Mouse (Mus musculus): ENCODE data around the gene Naa80. TPM values are rescaled to one million over a fixed set of nuclear protein-coding genes. Genes with fewer than 3 reads are reported as not detected.

Naa80 gene
- polyA plus RNA-seq, 1 experiment from 2014 or later, result 12.3 TPM

DNA sequence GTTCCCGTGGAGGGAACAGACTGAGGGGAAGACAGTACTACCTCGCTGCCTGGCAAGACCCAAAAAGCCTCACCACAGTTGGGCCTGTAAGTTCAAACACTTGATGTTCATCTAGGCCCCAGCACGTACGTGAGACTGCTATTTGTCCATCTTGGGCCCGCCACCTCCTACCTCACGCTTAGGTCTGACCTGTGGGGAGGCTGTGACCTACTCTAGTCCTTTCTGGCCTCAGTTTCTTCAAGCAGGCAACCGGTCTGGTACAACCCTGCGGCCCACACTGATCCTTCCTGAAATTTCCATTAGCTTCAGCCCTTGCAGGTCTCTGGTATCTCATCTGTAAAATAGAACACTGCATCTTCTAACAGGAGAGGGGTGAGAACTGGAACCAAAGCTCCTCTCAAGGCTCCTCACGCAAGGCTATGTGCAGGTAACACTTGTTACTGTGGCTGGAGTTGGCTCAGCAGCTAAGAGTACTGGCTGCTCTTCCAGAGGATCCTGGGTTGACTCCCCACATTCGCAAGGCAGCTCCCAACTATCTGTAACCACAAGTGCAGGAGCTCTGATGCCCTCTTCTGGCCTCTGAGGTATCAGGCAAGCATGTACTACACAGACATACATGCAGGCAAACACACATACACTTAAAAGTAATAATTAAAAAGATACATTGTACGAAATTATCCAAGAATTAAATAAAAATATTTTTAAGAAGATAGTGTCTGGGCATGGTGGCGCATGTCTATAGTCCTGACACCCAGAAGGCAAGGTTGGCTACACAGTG is 46.9 kb downstream of the Naa80 start:
- Histone ChIP-seq H3K4me1 (replicated peaks) (peaks cover 72% of the 10 kb centered on the region), H3K4me2 (peak overlapping the region; percentile 43; the same call in 1 of the 2 replicates), H3K9me3 (replicated peaks) (no peaks in the 10 kb centered on the region), H3K27me3 (no peaks in the 10 kb centered on the region), H3K4me3 (replicated peaks) (no peak overlapping the region), H3K9ac (no peak overlapping the region; the same call in 1 of the 2 replicates), H3K36me3 (replicated peaks) (peaks cover 50% of the 10 kb centered on the region), H3K27ac (replicated peaks) (peak overlapping the region; percentile 42)
- WGBS (ENCODE audit: insufficient replicate concordance), result 80% methylated on average over 12 of the region's 12 CpGs
- ATAC-seq (ENCODE audit: insufficient read depth), result no peak

DNA sequence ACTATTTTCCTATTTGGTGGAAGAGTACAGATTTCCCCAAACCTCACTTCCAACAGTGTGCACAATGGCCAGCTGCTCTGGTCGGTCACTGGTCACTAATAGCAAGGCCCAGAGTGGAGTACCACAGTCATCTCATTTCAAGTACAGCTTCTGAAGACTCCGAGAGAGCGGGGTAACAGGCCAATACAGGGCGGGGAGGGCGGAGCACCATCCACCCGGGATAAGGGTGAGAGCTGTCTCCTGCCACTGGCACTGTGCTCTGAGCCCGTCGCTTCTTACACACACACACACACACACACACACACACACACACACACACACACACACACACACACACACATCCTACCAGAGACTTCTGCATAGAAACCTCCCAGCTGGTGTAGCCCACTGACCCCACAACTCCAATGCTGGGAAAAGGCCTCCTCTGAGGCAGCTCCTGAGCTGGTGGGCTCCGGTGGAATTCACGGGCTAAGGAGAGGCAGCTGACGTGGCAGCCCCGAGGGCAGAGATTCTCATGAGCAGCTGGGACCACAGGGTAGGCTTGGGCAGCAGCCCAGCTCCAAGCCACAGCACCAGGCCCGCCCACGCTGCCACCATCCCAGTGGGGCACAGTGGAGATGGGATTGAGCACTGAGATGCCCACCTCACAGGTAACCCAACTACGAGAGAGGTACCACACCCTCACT is 47.6 kb downstream of the Naa80 start:
- Histone ChIP-seq H3K27ac (replicated peaks) (peak overlapping the region; percentile 66), H3K4me1 (replicated peaks) (peaks cover 76% of the 10 kb centered on the region), H3K27me3 (no peaks in the 10 kb centered on the region), H3K36me3 (replicated peaks) (peaks cover 56% of the 10 kb centered on the region), H3K9me3 (replicated peaks) (no peaks in the 10 kb centered on the region), H3K9ac (peak overlapping the region; percentile 40; the same call in 1 of the 2 replicates), H3K4me3 (replicated peaks) (no peak overlapping the region), H3K4me2 (peak overlapping the region; percentile 43)
- peak; percentile 38; the same call in 1 of the 2 replicates for ATAC-seq (ENCODE audit: insufficient read depth)
- 41% methylated on average over 15 of the region's 15 CpGs for WGBS (ENCODE audit: insufficient replicate concordance)

DNA sequence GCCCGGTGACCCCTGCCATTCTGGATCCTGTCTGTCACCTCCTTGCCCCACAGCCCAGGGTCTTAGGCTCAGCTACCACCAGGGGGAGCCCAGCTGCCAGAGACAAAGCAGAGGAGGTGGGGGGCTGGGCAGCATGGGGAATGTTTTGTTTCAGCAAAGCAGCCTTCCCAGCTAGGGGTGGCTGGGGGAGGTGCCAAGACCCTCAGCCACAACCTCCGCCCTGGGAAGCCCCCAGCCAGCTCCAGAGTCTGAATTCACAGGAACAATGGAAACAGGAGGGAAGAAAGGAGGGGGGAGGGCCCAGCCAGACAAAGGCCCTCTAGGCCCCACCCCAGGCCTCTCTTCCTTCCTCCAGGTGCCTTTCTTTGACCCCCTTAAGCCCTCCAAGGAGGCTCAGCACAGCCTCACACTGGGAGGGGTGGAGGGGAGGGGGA is 48.2 kb downstream of the Naa80 start:
- peak overlapping the region; percentile 40; the same call in 1 of the 2 replicates for H3K9ac ChIP-seq
- H3K27ac ChIP-seq (replicated peaks), result peak overlapping the region; percentile 66
- H3K36me3 ChIP-seq (replicated peaks), result peaks cover 62% of the 10 kb centered on the region
- H3K4me3 ChIP-seq (replicated peaks), result no peak overlapping the region
- peak; percentile 47; the same call in 1 of the 2 replicates for ATAC-seq (ENCODE audit: insufficient read depth)
- H3K27me3 ChIP-seq, result no peaks in the 10 kb centered on the region
- no peaks in the 10 kb centered on the region for H3K9me3 ChIP-seq (replicated peaks)
- WGBS (ENCODE audit: insufficient replicate concordance), result 5% methylated on average over 2 of the region's 2 CpGs
- H3K4me1 ChIP-seq (replicated peaks), result peaks cover 81% of the 10 kb centered on the region
- H3K4me2 ChIP-seq, result peak overlapping the region; percentile 43

DNA sequence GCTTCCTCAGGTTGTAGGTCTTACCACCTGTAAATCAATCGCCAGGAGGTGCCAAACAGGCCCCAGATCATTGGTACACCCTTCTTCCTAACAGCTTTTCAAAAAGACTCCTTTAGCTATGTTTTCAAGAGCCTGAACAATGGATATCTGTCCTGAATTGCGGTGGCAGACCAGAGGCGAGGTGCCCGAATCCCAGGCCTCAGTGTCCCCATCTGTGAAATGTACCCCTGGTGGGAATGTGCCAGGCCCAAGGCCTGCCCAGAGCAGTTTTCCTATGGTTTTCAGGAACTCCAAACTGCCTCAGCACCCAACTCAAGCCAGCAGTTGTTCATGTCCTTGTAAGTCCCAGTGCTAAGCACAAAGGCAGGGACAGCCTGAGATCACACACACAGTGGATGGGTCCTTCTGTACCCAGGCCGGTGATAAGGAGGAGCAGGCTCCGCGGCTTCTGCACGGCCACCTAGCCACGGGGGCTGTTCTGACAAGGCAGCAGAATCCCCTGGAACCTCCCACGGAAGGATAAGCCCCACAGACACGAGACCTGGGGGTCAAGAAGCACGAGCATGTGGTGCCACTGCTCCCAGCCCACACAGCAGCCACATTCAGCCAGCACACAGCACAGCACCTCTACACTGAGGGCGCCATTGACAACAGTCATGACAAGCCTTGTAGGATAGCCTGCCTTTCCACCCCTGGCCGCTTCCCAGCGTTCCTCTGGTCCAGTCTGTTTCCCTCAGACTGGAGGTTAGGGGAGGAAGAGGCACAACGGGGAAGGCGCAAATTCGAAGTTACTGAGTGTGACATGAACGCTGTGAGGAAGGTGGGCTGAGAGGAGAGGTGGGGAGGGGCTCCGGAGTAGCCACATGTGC is 48.9 kb downstream of the Naa80 start:
- peak overlapping the region; percentile 57; the same call in 1 of the 2 replicates for H3K4me2 ChIP-seq
- no peaks in the 10 kb centered on the region for H3K9me3 ChIP-seq (replicated peaks)
- peaks cover 60% of the 10 kb centered on the region for H3K36me3 ChIP-seq (replicated peaks)
- H3K4me1 ChIP-seq (replicated peaks), result peaks cover 89% of the 10 kb centered on the region
- no peaks in the 10 kb centered on the region for H3K27me3 ChIP-seq
- H3K27ac ChIP-seq (replicated peaks), result peak overlapping the region; percentile 80
- no peak overlapping the region for H3K4me3 ChIP-seq (replicated peaks)
- WGBS (ENCODE audit: insufficient replicate concordance), result 47% methylated on average over 20 of the region's 20 CpGs
- ATAC-seq (ENCODE audit: insufficient read depth), result no peak
- no peak overlapping the region for H3K9ac ChIP-seq

DNA sequence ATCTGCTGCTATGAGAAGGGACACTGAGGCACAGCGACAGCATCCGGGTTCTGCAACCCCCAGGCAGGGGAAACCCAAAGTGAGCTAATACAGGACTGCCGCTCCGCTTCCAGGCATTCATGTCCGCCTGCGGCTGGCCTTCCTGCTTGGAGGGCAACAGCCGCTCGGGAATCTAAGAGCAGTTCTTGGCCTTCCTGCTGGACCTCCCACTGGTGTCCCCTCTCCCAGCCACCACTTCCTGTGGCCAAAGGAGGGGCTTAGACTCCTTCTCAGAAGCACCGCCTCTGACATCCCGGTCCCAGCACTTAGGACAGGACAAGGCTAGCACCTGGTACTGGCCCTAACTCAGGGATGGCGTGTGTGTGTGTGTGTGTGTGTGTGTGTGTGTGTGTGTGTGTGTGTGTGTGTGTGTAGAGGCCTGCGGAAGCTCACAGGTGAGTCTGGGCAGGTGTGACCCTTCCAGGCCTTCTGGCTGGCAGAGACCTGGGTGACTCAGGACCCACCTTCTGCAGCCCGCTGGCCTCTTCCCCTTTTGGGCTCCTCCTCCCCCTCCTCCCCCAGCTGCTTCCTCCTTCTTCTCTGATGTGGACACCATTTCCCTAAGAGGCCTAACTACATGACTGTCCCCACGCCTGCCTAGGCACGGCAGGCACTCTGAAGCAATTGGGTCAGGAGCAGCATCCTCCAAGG is 50.2 kb downstream of the Naa80 start:
- peak overlapping the region; percentile 14 for H3K4me3 ChIP-seq (replicated peaks)
- no peaks in the 10 kb centered on the region for H3K9me3 ChIP-seq (replicated peaks)

DNA sequence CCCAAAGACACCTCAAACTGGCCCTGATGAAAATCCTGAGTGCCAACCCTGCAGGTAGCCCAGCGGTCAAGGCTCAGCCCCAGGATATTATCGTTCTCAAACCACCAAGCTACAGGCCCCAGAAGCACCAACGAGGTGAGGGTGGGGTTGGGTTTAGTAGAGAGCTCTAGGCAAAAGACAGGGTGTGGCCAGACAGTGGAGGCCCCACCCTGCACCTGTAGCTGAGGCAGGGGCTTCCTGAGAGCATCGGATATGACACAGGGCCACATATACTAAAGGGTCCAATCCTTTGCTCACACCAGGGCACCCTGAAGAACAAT is 50.7 kb downstream of the Naa80 start:
- Histone ChIP-seq H3K4me1 (replicated peaks) (peaks cover 99% of the 10 kb centered on the region), H3K9ac (0 out of 2 replicates have a peak overlapping the region, but pooled peaks have one; percentile 25), H3K4me3 (replicated peaks) (peak overlapping the region; percentile 11; the same call in 1 of the 2 replicates), H3K9me3 (replicated peaks) (no peaks in the 10 kb centered on the region), H3K36me3 (replicated peaks) (peaks cover 50% of the 10 kb centered on the region), H3K27me3 (no peaks in the 10 kb centered on the region), H3K4me2 (peak overlapping the region; percentile 57), H3K27ac (replicated peaks) (peak overlapping the region; percentile 80)
- ATAC-seq (ENCODE audit: insufficient read depth), result no peak
- WGBS (ENCODE audit: insufficient replicate concordance), result 2% methylated on average over 4 of the region's 4 CpGs

More for the DNA sequence above, 50.2 kb downstream of the Naa80 start:
- Histone ChIP-seq H3K36me3 (replicated peaks) (peaks cover 55% of the 10 kb centered on the region), H3K4me2 (peak overlapping the region; percentile 57), H3K4me1 (replicated peaks) (peaks cover 99% of the 10 kb centered on the region), H3K27me3 (no peaks in the 10 kb centered on the region), H3K27ac (replicated peaks) (peak overlapping the region; percentile 80), H3K9ac (0 out of 2 replicates have a peak overlapping the region, but pooled peaks have one; percentile 25)
- ATAC-seq (ENCODE audit: insufficient read depth), result no peak
- WGBS (ENCODE audit: insufficient replicate concordance), result 43% methylated on average over 15 of the region's 15 CpGs

DNA sequence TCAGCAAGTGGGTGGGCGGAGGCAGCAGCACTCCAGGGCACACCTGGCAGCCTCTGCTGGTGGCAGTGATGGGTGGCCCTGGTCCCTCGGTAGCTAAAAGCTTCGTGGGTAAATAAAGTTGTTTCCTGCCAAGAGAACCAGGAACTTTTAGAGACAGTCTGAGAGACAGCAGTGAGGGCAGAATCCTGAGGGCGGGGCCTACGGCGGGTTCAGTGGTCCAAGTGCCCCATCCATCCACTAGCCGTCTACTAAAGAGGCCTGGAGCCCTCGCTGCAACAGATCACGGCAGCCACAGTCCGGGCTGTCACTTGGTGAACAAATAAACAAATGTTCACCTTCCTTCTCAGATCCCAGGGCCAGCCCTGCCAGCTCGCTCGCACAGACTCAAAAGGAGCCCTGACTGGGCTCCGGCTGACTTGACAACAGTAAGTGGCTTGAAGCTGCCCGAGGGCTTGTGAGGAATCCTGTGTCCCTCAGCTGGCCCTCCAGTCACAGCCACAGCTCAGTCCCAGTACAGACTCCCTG is 51.3 kb downstream of the Naa80 start:
- no peak for ATAC-seq (ENCODE audit: insufficient read depth)
- H3K27ac ChIP-seq (replicated peaks), result peak overlapping the region; percentile 80
- H3K27me3 ChIP-seq, result no peaks in the 10 kb centered on the region
- H3K9ac ChIP-seq, result 0 out of 2 replicates have a peak overlapping the region, but pooled peaks have one; percentile 25
- WGBS (ENCODE audit: insufficient replicate concordance), result 45% methylated on average over 14 of the region's 14 CpGs
- peaks cover 96% of the 10 kb centered on the region for H3K4me1 ChIP-seq (replicated peaks)
- peaks cover 44% of the 10 kb centered on the region for H3K36me3 ChIP-seq (replicated peaks)
- peak overlapping the region; percentile 57 for H3K4me2 ChIP-seq
- no peaks in the 10 kb centered on the region for H3K9me3 ChIP-seq (replicated peaks)
- H3K4me3 ChIP-seq (replicated peaks), result peak overlapping the region; percentile 11; the same call in 1 of the 2 replicates

DNA sequence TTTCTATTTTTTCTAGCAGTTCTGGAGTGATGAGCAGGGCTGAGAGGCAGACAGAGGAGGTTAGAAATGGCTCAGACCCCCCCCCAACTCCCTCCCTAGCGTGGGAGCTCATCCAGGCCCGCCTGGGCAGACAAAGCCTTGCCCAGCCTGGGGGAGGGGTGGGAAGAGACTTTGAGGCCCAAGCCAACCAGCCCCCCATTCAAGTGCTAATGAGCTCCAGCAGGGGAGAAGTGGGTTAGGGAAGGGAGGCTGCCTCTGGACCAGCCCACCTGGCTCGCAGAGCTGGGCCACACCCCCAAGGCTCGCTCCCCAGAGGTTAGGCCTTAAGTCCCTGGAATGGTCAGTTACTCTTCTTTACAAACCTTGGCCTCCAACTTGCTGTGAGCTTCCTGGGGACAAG is 51.9 kb downstream of the Naa80 start:
- H3K4me2 ChIP-seq, result peak overlapping the region; percentile 57
- 42% methylated on average over 4 of the region's 4 CpGs for WGBS (ENCODE audit: insufficient replicate concordance)
- H3K36me3 ChIP-seq (replicated peaks), result peaks cover 38% of the 10 kb centered on the region
- no peak overlapping the region for H3K4me3 ChIP-seq (replicated peaks)
- H3K9me3 ChIP-seq (replicated peaks), result no peaks in the 10 kb centered on the region
- H3K4me1 ChIP-seq (replicated peaks), result peaks cover 93% of the 10 kb centered on the region
- H3K9ac ChIP-seq, result no peak overlapping the region
- peak overlapping the region; percentile 80 for H3K27ac ChIP-seq (replicated peaks)
- no peak for ATAC-seq (ENCODE audit: insufficient read depth)
- no peaks in the 10 kb centered on the region for H3K27me3 ChIP-seq

DNA sequence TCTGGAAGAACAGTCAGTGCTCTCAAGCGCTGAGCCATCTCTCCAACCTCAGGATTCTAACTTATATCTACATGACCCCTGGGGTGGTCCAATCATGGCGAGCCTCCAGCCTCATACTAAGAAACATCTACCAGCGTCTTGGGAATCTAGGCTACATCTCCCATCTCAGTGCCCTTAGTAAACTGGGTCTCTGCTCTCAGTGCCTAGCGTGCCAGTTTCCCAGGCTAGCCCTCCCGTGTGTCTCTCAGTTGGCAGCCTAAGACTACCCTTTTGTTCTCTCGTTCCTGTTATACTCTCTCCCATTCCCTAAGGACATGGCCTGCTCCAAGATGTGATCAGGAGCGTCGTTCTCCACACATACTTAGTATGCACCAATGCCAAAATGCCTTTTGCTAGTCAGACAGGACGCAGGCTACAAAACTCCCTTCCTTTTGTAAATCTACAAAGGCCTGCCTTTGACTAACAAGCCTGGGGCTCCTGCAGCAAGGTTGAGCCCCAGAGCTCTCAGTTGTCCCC is 52.7 kb downstream of the Naa80 start:
- Histone ChIP-seq H3K9ac (no peak overlapping the region), H3K27ac (replicated peaks) (peak overlapping the region; percentile 89), H3K4me3 (replicated peaks) (no peak overlapping the region), H3K27me3 (no peaks in the 10 kb centered on the region), H3K36me3 (replicated peaks) (peaks cover 32% of the 10 kb centered on the region), H3K4me2 (peak overlapping the region; percentile 99), H3K4me1 (replicated peaks) (peaks cover 93% of the 10 kb centered on the region), H3K9me3 (replicated peaks) (no peaks in the 10 kb centered on the region)
- WGBS (ENCODE audit: insufficient replicate concordance), result 83% methylated on average over 9 of the region's 9 CpGs
- no peak for ATAC-seq (ENCODE audit: insufficient read depth)

DNA sequence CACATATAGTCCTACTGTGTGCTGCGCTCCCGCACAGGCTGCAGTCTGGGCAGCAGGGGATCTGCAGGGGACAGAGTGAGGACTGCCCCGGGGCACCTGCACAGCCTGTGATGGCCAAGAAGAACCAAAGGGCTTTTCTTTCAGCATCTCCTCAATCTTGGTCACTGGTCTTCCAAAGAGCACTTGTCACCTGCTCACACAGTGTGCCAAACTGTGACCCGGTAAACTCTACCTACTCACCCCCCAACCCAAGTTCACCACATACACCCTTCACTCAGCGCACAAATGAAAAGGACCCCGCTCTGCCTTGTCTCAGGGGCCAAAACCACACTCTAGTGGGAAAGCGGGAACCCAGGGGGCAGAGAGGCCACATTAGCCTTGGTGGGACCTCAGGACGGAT is 53.2 kb downstream of the Naa80 start:
- no peak overlapping the region for H3K9ac ChIP-seq
- peaks cover 88% of the 10 kb centered on the region for H3K4me1 ChIP-seq (replicated peaks)
- peak overlapping the region; percentile 99 for H3K4me2 ChIP-seq
- WGBS (ENCODE audit: insufficient replicate concordance), result 90% methylated on average over 8 of the region's 8 CpGs
- no peaks in the 10 kb centered on the region for H3K27me3 ChIP-seq
- peaks cover 32% of the 10 kb centered on the region for H3K36me3 ChIP-seq (replicated peaks)
- peak overlapping the region; percentile 81 for H3K4me3 ChIP-seq (replicated peaks)
- H3K9me3 ChIP-seq (replicated peaks), result no peaks in the 10 kb centered on the region
- ATAC-seq (ENCODE audit: insufficient read depth), result no peak
- peak overlapping the region; percentile 89 for H3K27ac ChIP-seq (replicated peaks)

All from liver, embryonic 15.5 days (tissue).